Mouse (Mus musculus) CD4-positive, CD25-positive, alpha-beta regulatory T cell, adult 4 months (primary cell): Measurements from ENCODE around the gene Cyp2b10. TPM values are rescaled to one million over a fixed set of nuclear protein-coding genes. Genes with fewer than 3 reads are reported as not detected.
"Not testable (repeated sequence)": the region's sequence is repeated elsewhere in the genome, so short reads cannot be mapped to it uniquely, and the experiment has no call there.

Experiments
- ATAC-seq: one replicate; pipeline ENCODE4 v1.8.0; 2017
- polyA plus RNA-seq, 2 experiments: library from polyadenylated mRNA; unstranded; fragments of 100-300 nt; shearing (Covaris generic); gene quantifications; one replicate each; pipeline ENCODE4 v1.2.1; 2017

Gene Cyp2b10
- not detected for polyA plus RNA-seq

GRCm38 (mm10) chr7:25897411-25897810, at the start of gene Cyp2b10:
Gene Cyp2b10 (plus strand): TSS chr7:25897620.
- ATAC-seq = no peak

- peak; percentile 94 for ATAC-seq
These were observed 49.5 kb upstream of the Cyp2b10 start for GRCm38 (mm10) chr7:25847722-25848443.

- peak; percentile 36 for ATAC-seq
These were observed 49.0 kb upstream of the Cyp2b10 start for GRCm38 (mm10) chr7:25848444-25848812.

- peak; percentile 84 for ATAC-seq
These were observed 42.3 kb upstream of the Cyp2b10 start for GRCm38 (mm10) chr7:25855082-25855481.

GRCm38 (mm10) chr7:25859962-25860870, 37.2 kb upstream of the Cyp2b10 start:
- no peak for ATAC-seq

- ATAC-seq = no peak
These were observed 35.1 kb upstream of the Cyp2b10 start for GRCm38 (mm10) chr7:25862365-25862764.

- ATAC-seq = no peak
These were observed 33.7 kb upstream of the Cyp2b10 start for GRCm38 (mm10) chr7:25863756-25864155.

- no peak for ATAC-seq
These were observed 32.6 kb upstream of the Cyp2b10 start for GRCm38 (mm10) chr7:25864861-25865260.

GRCm38 (mm10) chr7:25869789-25870188, 27.6 kb upstream of the Cyp2b10 start:
- ATAC-seq = no peak

- ATAC-seq = no peak
These were observed 24.8 kb upstream of the Cyp2b10 start for GRCm38 (mm10) chr7:25872624-25873023.

GRCm38 (mm10) chr7:25878735-25879134, 18.7 kb upstream of the Cyp2b10 start:
- no peak for ATAC-seq

- not testable (repeated sequence) for ATAC-seq
These were observed 16.7 kb upstream of the Cyp2b10 start for GRCm38 (mm10) chr7:25880721-25881120.

- no peak for ATAC-seq
These were observed 13.1 kb upstream of the Cyp2b10 start for GRCm38 (mm10) chr7:25884272-25884671.

- ATAC-seq = no peak
These were observed 9.7 kb upstream of the Cyp2b10 start for GRCm38 (mm10) chr7:25887758-25888157.

- ATAC-seq = no peak
These were observed 4.3 kb upstream of the Cyp2b10 start for GRCm38 (mm10) chr7:25893159-25893558.

- ATAC-seq = no peak
These were observed 2.3 kb upstream of the Cyp2b10 start for GRCm38 (mm10) chr7:25895162-25895561.

GRCm38 (mm10) chr7:25898064-25898463, 644 bp downstream of the Cyp2b10 start:
- no peak for ATAC-seq

GRCm38 (mm10) chr7:25902061-25902690, 4.8 kb downstream of the Cyp2b10 start:
- no peak for ATAC-seq

- ATAC-seq = no peak
These were observed 5.7 kb downstream of the Cyp2b10 start for GRCm38 (mm10) chr7:25903156-25903555.

- ATAC-seq = no peak
These were observed 6.6 kb downstream of the Cyp2b10 start for GRCm38 (mm10) chr7:25904066-25904465.

- no peak for ATAC-seq
These were observed 7.1 kb downstream of the Cyp2b10 start for GRCm38 (mm10) chr7:25904489-25904888.

GRCm38 (mm10) chr7:25907380-25907779, 10.0 kb downstream of the Cyp2b10 start:
- ATAC-seq = no peak

- no peak for ATAC-seq
These were observed 12.6 kb downstream of the Cyp2b10 start for GRCm38 (mm10) chr7:25910046-25910445.
